8 mouse cellular contexts compared by ENCODE assay signal in the genomic region with DNA sequence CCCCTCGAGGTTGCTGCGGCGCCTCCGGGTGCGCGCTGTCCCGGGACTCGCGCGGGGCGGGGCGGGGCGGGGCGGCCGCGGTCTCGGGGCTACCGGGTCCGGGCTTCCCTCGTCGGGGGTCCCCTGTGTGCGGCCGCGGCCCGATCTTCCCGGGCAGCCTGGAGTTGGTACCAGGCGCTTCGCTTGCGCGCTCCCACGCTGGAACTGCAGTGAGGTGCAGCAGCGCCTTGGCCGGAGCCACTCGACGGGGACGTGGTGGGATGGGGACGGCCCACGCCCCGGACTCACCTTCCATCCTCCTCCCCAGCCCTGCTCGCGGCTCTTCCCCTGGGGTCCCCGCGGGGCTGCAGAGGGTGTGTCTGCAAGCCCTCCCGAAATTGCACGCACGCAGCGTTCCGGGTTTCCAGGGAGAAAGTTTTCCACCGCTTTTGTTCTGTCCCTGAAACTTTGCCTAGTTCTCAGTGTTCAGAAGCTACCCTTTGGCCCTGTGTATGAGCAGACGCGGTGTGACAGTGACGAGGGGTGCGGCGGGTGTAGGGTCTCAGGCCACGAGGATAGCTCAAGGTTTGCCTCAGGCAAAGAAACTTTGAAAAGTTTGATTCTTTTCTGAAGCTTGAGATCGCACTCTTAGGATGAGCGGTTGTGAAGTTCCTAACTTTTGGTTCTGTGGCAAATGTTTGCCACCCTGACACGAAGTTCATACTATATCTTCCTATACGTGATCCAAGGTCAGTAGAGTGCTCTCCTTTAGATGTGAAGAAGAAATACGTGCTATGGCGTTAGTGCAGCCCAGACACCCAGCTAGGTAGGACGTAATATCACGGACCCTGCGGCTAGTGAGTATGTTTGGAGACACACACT. TPM values are rescaled to one million over a fixed set of nuclear protein-coding genes. Genes with fewer than 3 reads are reported as not detected.
DNase-seq lines count a peak whose midpoint lies in the region; ATAC-seq and TF ChIP-seq lines count a peak whose summit lies in the region.

No protein-coding gene starts in this region.

- no peak for TF ChIP-seq CTCF in lung, adult 2 months (IDR thresholded peaks at IDR 0.05; ENCODE audit: insufficient read depth, low read length)
- TF ChIP-seq CTCF in hindbrain, postnatal 0 days (IDR thresholded peaks at IDR 0.05; ENCODE audit: low read depth): no peak
- TF ChIP-seq CTCF in lung, postnatal 0 days (IDR thresholded peaks at IDR 0.05): no peak

- 3% methylated on average over 58 of the region's 64 CpGs for WGBS in lung, adult 2 months
- WGBS in forebrain, embryonic 14.5 days: 7% methylated on average over 50 of the region's 64 CpGs
- WGBS in hindbrain, postnatal 0 days: 6% methylated on average over 61 of the region's 64 CpGs
- WGBS in lung, postnatal 0 days: 3% methylated on average over 46 of the region's 64 CpGs

- H3K9ac ChIP-seq in forebrain, embryonic 14.5 days (ENCODE audit: low read length): peak overlapping the region; percentile 89
- H3K9ac ChIP-seq in hindbrain, postnatal 0 days (replicated peaks; ENCODE audit: low read length): peak overlapping the region; percentile 89
- H3K9ac ChIP-seq in lung, postnatal 0 days (replicated peaks; ENCODE audit: low read depth): peak overlapping the region; percentile 91

- H3K27ac ChIP-seq in forebrain, embryonic 14.5 days (ENCODE audit: low read depth, low read length): peak overlapping the region; percentile 78
- H3K27ac ChIP-seq in hindbrain, postnatal 0 days: peak overlapping the region; percentile 85
- peak overlapping the region; percentile 92 for H3K27ac ChIP-seq in lung, postnatal 0 days (ENCODE audit: low read length)

- TF ChIP-seq POLR2A in lung, adult 2 months (IDR thresholded peaks at IDR 0.05; ENCODE audit: borderline replicate concordance, extremely low read depth, low read depth, low read length): no peak

- peak; percentile 82 for ATAC-seq in forebrain, embryonic 14.5 days
- ATAC-seq in hindbrain, postnatal 0 days: peak; percentile 80
- ATAC-seq in lung, postnatal 0 days: peak; percentile 70
- no peak for ATAC-seq in activated CD4-positive, CD25-positive, alpha-beta regulatory T cell, adult 4 months

- H3K27me3 ChIP-seq in forebrain, embryonic 14.5 days (replicated peaks; ENCODE audit: control insufficient read depth, insufficient read depth, low read length): no peaks in the 10 kb centered on the region
- no peaks in the 10 kb centered on the region for H3K27me3 ChIP-seq in hindbrain, postnatal 0 days (ENCODE audit: insufficient read depth, low read length)
- no peaks in the 10 kb centered on the region for H3K27me3 ChIP-seq in lung, postnatal 0 days (replicated peaks; ENCODE audit: insufficient read depth, low read length)

- H3K36me3 ChIP-seq in forebrain, embryonic 14.5 days (ENCODE audit: control insufficient read depth, insufficient read depth, low read length): no peaks in the 10 kb centered on the region
- no peaks in the 10 kb centered on the region for H3K36me3 ChIP-seq in hindbrain, postnatal 0 days (ENCODE audit: insufficient read depth, low read length)
- no peaks in the 10 kb centered on the region for H3K36me3 ChIP-seq in lung, postnatal 0 days (ENCODE audit: insufficient read depth, low read length)

- DNase-seq in lung, adult 2 months: no peak
- DNase-seq in lung, postnatal 4 days: no peak
- peak; percentile 55 for DNase-seq in ZHBTc4 (ENCODE audit: low read depth, low spot score)
- DNase-seq in forebrain, embryonic 14.5 days (ENCODE audit: low spot score): peak; percentile 22
- no peak for DNase-seq in hindbrain, postnatal 0 days (ENCODE audit: low spot score)
- DNase-seq in lung, postnatal 0 days (ENCODE audit: low spot score): peak; percentile 37
- DNase-seq in ovary, postnatal 14 days (ENCODE audit: low spot score): peak; percentile 13

- no peaks in the 10 kb centered on the region for H3K9me3 ChIP-seq in forebrain, embryonic 14.5 days (replicated peaks; ENCODE audit: control insufficient read depth, low read length)
- no peaks in the 10 kb centered on the region for H3K9me3 ChIP-seq in hindbrain, postnatal 0 days (ENCODE audit: low read length)
- no peaks in the 10 kb centered on the region for H3K9me3 ChIP-seq in lung, postnatal 0 days (ENCODE audit: low read length)

- no peak for TF ChIP-seq EP300 in lung, postnatal 0 days (IDR thresholded peaks at IDR 0.05)

- peak overlapping the region; percentile 98 for H3K4me3 ChIP-seq in lung, adult 2 months (replicated peaks; ENCODE audit: extremely low read depth, low read depth, low read length)
- peak overlapping the region; percentile 79 for H3K4me3 ChIP-seq in forebrain, embryonic 14.5 days (ENCODE audit: low read depth, low read length)
- H3K4me3 ChIP-seq in hindbrain, postnatal 0 days (ENCODE audit: low read length): peak overlapping the region; percentile 89
- H3K4me3 ChIP-seq in lung, postnatal 0 days (ENCODE audit: low read depth, low read length): peak overlapping the region; percentile 90

- H3K4me1 ChIP-seq in lung, adult 2 months (ENCODE audit: control insufficient read depth, insufficient read depth, low read length): peaks cover 8% of the 10 kb centered on the region
- peaks cover 3% of the 10 kb centered on the region; the same call in 1 of the 2 replicates for H3K4me1 ChIP-seq in forebrain, embryonic 14.5 days (ENCODE audit: control insufficient read depth, insufficient read depth, low read length)
- peaks cover 9% of the 10 kb centered on the region for H3K4me1 ChIP-seq in hindbrain, postnatal 0 days (ENCODE audit: insufficient read depth, low read length)
- peaks cover 9% of the 10 kb centered on the region; the same call in 1 of the 2 replicates for H3K4me1 ChIP-seq in lung, postnatal 0 days (ENCODE audit: insufficient read depth, low read depth, low read length)

- H3K4me2 ChIP-seq in forebrain, embryonic 14.5 days (ENCODE audit: low read length): peak overlapping the region; percentile 88
- peak overlapping the region; percentile 98 for H3K4me2 ChIP-seq in hindbrain, postnatal 0 days (ENCODE audit: low read depth, low read length)
- H3K4me2 ChIP-seq in lung, postnatal 0 days (replicated peaks; ENCODE audit: low read depth, low read length): peak overlapping the region; percentile 76

RNA-seq across cellular contexts. Expression of a gene that starts 0.6 kb away (rescaled TPM):
- polyA plus RNA-seq in lung, adult 2 months (2012; rRNA removed): 13.2 and 15.8 TPM in 2 replicates
- polyA plus RNA-seq in forebrain, embryonic 14.5 days (2014; fragmentation: Nextera tagmentation; extraction: Ambion mirVana): 13.6 and 15.6 TPM in 2 replicates
- total RNA-seq in hindbrain, postnatal 0 days (2014; rRNA removed): 19.3 and 20.0 TPM in 2 replicates
- polyA plus RNA-seq in hindbrain, postnatal 0 days (2015; fragmentation: Nextera tagmentation; extraction: Ambion mirVana): 11.5 and 11.6 TPM in 2 replicates
- polyA plus RNA-seq in lung, postnatal 0 days (2015; fragmentation: Nextera tagmentation; extraction: Ambion mirVana): 21.8 and 24.0 TPM in 2 replicates
- polyA plus RNA-seq in activated CD4-positive, CD25-positive, alpha-beta regulatory T cell, adult 4 months (2017; shearing (Covaris generic)): 10 to 100 TPM; 11.9 to 14.2 TPM

Comparison
In these comparisons a context has a peak if more than half of its experiments do, and no peak if none do; other contexts are left out.
1. DNase-seq: peak in ZHBTc4 (single experiment), forebrain, embryonic 14.5 days (single experiment), lung, postnatal 0 days (single experiment) and ovary, postnatal 14 days (single experiment); none in lung, adult 2 months (single experiment), lung, postnatal 4 days (0 of 2) and hindbrain, postnatal 0 days (single experiment).
2. Peak in every context shown above with its lines, with median percentiles within 50 percentile points of each other: H3K4me3 ChIP-seq, H3K27ac ChIP-seq, H3K4me2 ChIP-seq and H3K9ac ChIP-seq.